Comparison of ENCODE assay signal across 22 mouse cellular contexts in the genomic region with DNA sequence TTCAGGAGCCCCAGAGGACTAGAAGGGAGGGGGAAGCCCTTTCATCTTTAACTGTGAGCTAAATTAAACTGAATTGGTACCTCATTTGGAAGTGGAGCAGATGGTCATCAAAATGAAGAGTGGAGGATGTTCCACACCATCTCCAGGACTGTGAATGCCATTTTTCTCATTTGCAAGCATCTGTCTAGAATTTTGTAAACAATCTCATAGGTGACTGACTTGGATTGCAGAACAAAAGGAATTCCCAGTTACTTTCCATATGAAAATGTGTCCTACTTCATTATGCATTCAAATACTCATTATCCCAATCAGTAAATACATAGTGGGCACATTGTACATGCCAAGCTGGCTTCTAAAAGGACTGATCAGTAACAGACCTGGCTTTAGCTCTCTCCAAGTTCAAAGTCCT.
A peak's percentile ranks its signal among the peaks of the same experiment; 100 is the strongest.
DNase-seq lines count a peak whose midpoint lies in the region; ATAC-seq and TF ChIP-seq lines count a peak whose summit lies in the region.
"Had no signal": no experiment of that assay in that cellular context is flagged by ENCODE, and none has a peak within 500 bp of the region (broad histone marks: within the 10 kb centered on the region; RNA-seq: fewer than 3 reads in every experiment).

No protein-coding gene starts in this region.

- H3K79me2 ChIP-seq in heart, adult 2 months (replicated peaks; ENCODE audit: control insufficient read depth, insufficient read depth, low read length) = no peaks in the 10 kb centered on the region

- intact Hi-C loops in heart, adult 2 months (cut with DNase I) = no loop called here

- 0 out of 2 replicates have a peak overlapping the region, but pooled peaks have one; percentile 30 for H3K27ac ChIP-seq in midbrain, embryonic 13.5 days
- no peak overlapping the region for H3K27ac ChIP-seq in midbrain, embryonic 16.5 days (ENCODE audit: low read length)
- no peak overlapping the region for H3K27ac ChIP-seq in forebrain, embryonic 16.5 days (ENCODE audit: low read length)
- H3K27ac ChIP-seq in heart, adult 2 months = no peak overlapping the region
- H3K27ac ChIP-seq: embryonic facial prominence, embryonic 10.5 days; kidney, postnatal 0 days; left cerebral cortex, adult 2 months; limb, embryonic 15.5 days; liver, embryonic 14.5 days; lung, embryonic 15.5 days; neural tube, embryonic 12.5 days had no signal

- H3K9ac ChIP-seq in midbrain, embryonic 13.5 days (replicated peaks) = no peak overlapping the region
- no peak overlapping the region for H3K9ac ChIP-seq in midbrain, embryonic 16.5 days (ENCODE audit: low read depth, low read length)
- no peak overlapping the region for H3K9ac ChIP-seq in forebrain, embryonic 16.5 days (replicated peaks; ENCODE audit: low read depth, low read length)
- H3K9ac ChIP-seq in heart, adult 2 months (ENCODE audit: low read depth, low read length) = no peak overlapping the region
- H3K9ac ChIP-seq: limb, embryonic 15.5 days; liver, embryonic 14.5 days; lung, embryonic 15.5 days; neural tube, embryonic 12.5 days had no signal

- ATAC-seq in frontal cortex, adult (ENCODE audit: low TSS enrichment) = peak; percentile 79
- ATAC-seq in midbrain, embryonic 13.5 days = peak; percentile 56; the same call in 1 of the 2 replicates
- ATAC-seq in midbrain, embryonic 16.5 days = no peak
- peak; percentile 67 for ATAC-seq in forebrain, embryonic 16.5 days
- ATAC-seq: activated CD4-positive, CD25-positive, alpha-beta regulatory T cell, adult 4 months had no signal

- no peak for TF ChIP-seq CTCF in heart, adult 2 months (IDR thresholded peaks at IDR 0.05)

- H3K4me1 ChIP-seq in midbrain, embryonic 13.5 days (replicated peaks) = no peaks in the 10 kb centered on the region
- H3K4me1 ChIP-seq in midbrain, embryonic 16.5 days (ENCODE audit: control insufficient read depth, insufficient read depth, low read length) = no peaks in the 10 kb centered on the region
- peaks cover 5% of the 10 kb centered on the region; the same call in 1 of the 2 replicates for H3K4me1 ChIP-seq in forebrain, embryonic 16.5 days (replicated peaks; ENCODE audit: control insufficient read depth, insufficient read depth, low read length)
- no peaks in the 10 kb centered on the region; the same call in 1 of the 2 replicates for H3K4me1 ChIP-seq in heart, adult 2 months (ENCODE audit: control insufficient read depth, insufficient read depth, low read length)
- H3K4me1 ChIP-seq: limb, embryonic 15.5 days; lung, embryonic 15.5 days; megakaryocyte, embryonic 14.5 days; neural tube, embryonic 12.5 days had no signal

- H3K4me2 ChIP-seq in midbrain, embryonic 13.5 days (replicated peaks) = no peak overlapping the region
- H3K4me2 ChIP-seq in midbrain, embryonic 16.5 days (ENCODE audit: low read length) = no peak overlapping the region
- H3K4me2 ChIP-seq in forebrain, embryonic 16.5 days (ENCODE audit: low read length) = no peak overlapping the region
- H3K4me2 ChIP-seq: heart, embryonic 11.5 days; limb, embryonic 15.5 days; lung, embryonic 15.5 days; neural tube, embryonic 12.5 days had no signal

- no peak for TF ChIP-seq EP300 in heart, adult 2 months (IDR thresholded peaks at IDR 0.05; ENCODE audit: insufficient read depth, low read depth, low read length)

- no peaks in the 10 kb centered on the region for H3K27me3 ChIP-seq in midbrain, embryonic 13.5 days
- H3K27me3 ChIP-seq in midbrain, embryonic 16.5 days (ENCODE audit: control insufficient read depth, insufficient read depth, low read depth, low read length) = no peaks in the 10 kb centered on the region
- no peaks in the 10 kb centered on the region for H3K27me3 ChIP-seq in forebrain, embryonic 16.5 days (replicated peaks; ENCODE audit: control insufficient read depth, insufficient read depth, low read length)
- H3K27me3 ChIP-seq in heart, adult 2 months (ENCODE audit: control insufficient read depth, insufficient read depth, low read length) = no peaks in the 10 kb centered on the region
- H3K27me3 ChIP-seq: limb, embryonic 15.5 days; lung, embryonic 15.5 days; megakaryocyte, embryonic 14.5 days; neural tube, embryonic 12.5 days had no signal

- H3K9me3 ChIP-seq in midbrain, embryonic 13.5 days = no peaks in the 10 kb centered on the region
- H3K9me3 ChIP-seq in midbrain, embryonic 16.5 days (replicated peaks; ENCODE audit: control insufficient read depth, low read length, poor library complexity, severe bottlenecking) = no peaks in the 10 kb centered on the region
- no peaks in the 10 kb centered on the region for H3K9me3 ChIP-seq in forebrain, embryonic 16.5 days (ENCODE audit: control insufficient read depth, low read length)
- H3K9me3 ChIP-seq: embryonic facial prominence, embryonic 10.5 days; limb, embryonic 15.5 days; lung, embryonic 15.5 days; neural tube, embryonic 12.5 days had no signal

- no peak for TF ChIP-seq POLR2A in heart, adult 2 months (IDR thresholded peaks at IDR 0.05; ENCODE audit: insufficient read depth, low read depth, low read length)

- DNase-seq in frontal cortex, postnatal 25 days (ENCODE audit: low spot score in 2 of 2) = no peak
- DNase-seq in heart, adult 2 months = no peak
- no peak for DNase-seq in lung, adult 18-20 months
- DNase-seq: adrenal gland, adult 8-10 months; cerebellum, postnatal 10 days; gastrocnemius, postnatal 10 days; layer of hippocampus, adult 9-11 months; thymus, postnatal 25 days had no signal

- no peaks in the 10 kb centered on the region for H3K36me3 ChIP-seq in midbrain, embryonic 13.5 days
- no peaks in the 10 kb centered on the region for H3K36me3 ChIP-seq in midbrain, embryonic 16.5 days (ENCODE audit: control insufficient read depth, insufficient read depth, low read length)
- H3K36me3 ChIP-seq in forebrain, embryonic 16.5 days (ENCODE audit: control insufficient read depth, insufficient read depth) = no peaks in the 10 kb centered on the region
- no peaks in the 10 kb centered on the region for H3K36me3 ChIP-seq in heart, adult 2 months (ENCODE audit: control insufficient read depth, insufficient read depth, low read length)
- H3K36me3 ChIP-seq: embryonic facial prominence, embryonic 10.5 days; limb, embryonic 15.5 days; lung, embryonic 15.5 days; neural tube, embryonic 12.5 days had no signal

- no peak overlapping the region for H3K4me3 ChIP-seq in midbrain, embryonic 13.5 days (replicated peaks)
- no peak overlapping the region for H3K4me3 ChIP-seq in midbrain, embryonic 16.5 days (ENCODE audit: low read depth, low read length)
- no peak overlapping the region for H3K4me3 ChIP-seq in forebrain, embryonic 16.5 days (replicated peaks; ENCODE audit: low read length)
- no peak overlapping the region for H3K4me3 ChIP-seq in heart, adult 2 months
- H3K4me3 ChIP-seq: embryonic facial prominence, embryonic 10.5 days; left cerebral cortex, adult 2 months; limb, embryonic 15.5 days; lung, embryonic 15.5 days; megakaryocyte, embryonic 14.5 days; neural tube, embryonic 12.5 days had no signal
